Mouse (Mus musculus) lung, embryonic 15.5 days (tissue): ENCODE measurements around the gene Chgb. TPM values are rescaled to one million over a fixed set of nuclear protein-coding genes. Genes with fewer than 3 reads are reported as not detected.

Experiments
- ATAC-seq: fragments of 200-750 bp; cut with Nextera tagmentation; 2 replicates; pipeline ENCODE4 v1.8.0; 2017; ENCODE audit warnings: moderate number of reproducible peaks, borderline replicate concordance; ENCODE audit not compliant: low FRiP score, low TSS enrichment; ENCODE audit errors: extremely low read depth
- H3K27ac ChIP-seq: fragments of 300-500 bp; sonication (generic); 2 replicates; pipeline ENCODE4 v1.5.1; 2015; ENCODE audit warnings: moderate library complexity, mild to moderate bottlenecking, inconsistent platforms
- H3K27me3 ChIP-seq: fragments of 300-500 bp; sonication (generic); 2 replicates; pipeline ENCODE4 v1.6.1; 2015; ENCODE audit warnings: inconsistent platforms
- H3K36me3 ChIP-seq: fragments of 300-500 bp; sonication (generic); 2 replicates; pipeline ENCODE4 v1.6.1; 2015; ENCODE audit warnings: inconsistent platforms
- H3K4me1 ChIP-seq: fragments of 300-500 bp; sonication (generic); 2 replicates; pipeline ENCODE4 v1.6.1; 2015; ENCODE audit warnings: inconsistent platforms
- H3K4me2 ChIP-seq: fragments of 300-500 bp; sonication (generic); 2 replicates; pipeline ENCODE4 v1.6.1; 2015; ENCODE audit warnings: inconsistent platforms, mild to moderate bottlenecking, moderate library complexity
- H3K4me3 ChIP-seq: fragments of 300-500 bp; sonication (generic); 2 replicates; pipeline ENCODE4 v1.5.1; 2015; ENCODE audit warnings: mild to moderate bottlenecking, inconsistent platforms
- H3K9ac ChIP-seq: fragments of 300-500 bp; sonication (generic); 2 replicates; pipeline ENCODE4 v1.6.1; 2015; ENCODE audit warnings: inconsistent platforms
- H3K9me3 ChIP-seq: fragments of 300-500 bp; sonication (generic); 2 replicates; pipeline ENCODE4 v1.6.1; 2016; ENCODE audit warnings: inconsistent platforms
- WGBS: fragments of 180-500 bp; shearing (Covaris S2); methylation state at CpG from one replicate; pipeline ENCODE4 v1.1.7; 2015; 5-methylcytosine and 5-hydroxymethylcytosine counted together
- polyA plus RNA-seq: library from polyadenylated mRNA; unstranded; fragments of >200 nt; fragmentation: Nextera tagmentation; extraction: Ambion mirVana; gene quantifications from 2 replicates; pipeline ENCODE4 v1.2.1, GENCODE M21; 2015

The Chgb gene
- polyA plus RNA-seq, 1 experiment from 2014 or later = 1.4 TPM

DNA sequence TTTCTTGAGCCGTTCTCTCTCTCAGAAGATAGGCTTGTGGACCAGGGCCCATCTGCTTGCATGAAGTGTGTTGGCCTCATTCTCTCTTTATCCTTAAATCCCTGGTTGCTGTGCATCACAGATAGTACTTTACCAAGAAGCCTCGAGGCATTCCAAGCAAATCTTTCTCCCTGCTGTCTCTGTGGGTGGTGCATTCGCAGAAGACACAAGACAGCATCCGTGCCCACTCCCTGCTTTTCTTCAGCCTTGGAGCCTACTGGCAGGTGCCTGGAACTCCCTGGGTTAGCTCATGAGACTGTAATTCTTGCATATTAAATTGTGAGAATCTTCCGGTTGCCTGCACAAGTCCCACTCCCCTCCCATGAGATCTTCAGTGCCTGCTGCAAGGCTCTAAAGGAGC lies 23.2 kb upstream of the Chgb start:
- Histone ChIP-seq H3K9ac (no peak overlapping the region), H3K4me3 (no peak overlapping the region), H3K27me3 (no peaks in the 10 kb centered on the region), H3K27ac (no peak overlapping the region), H3K9me3 (no peaks in the 10 kb centered on the region), H3K36me3 (no peaks in the 10 kb centered on the region), H3K4me2 (no peak overlapping the region), H3K4me1 (no peaks in the 10 kb centered on the region)
- no peak for ATAC-seq
- WGBS = 78% methylated on average over 5 of the region's 5 CpGs

DNA sequence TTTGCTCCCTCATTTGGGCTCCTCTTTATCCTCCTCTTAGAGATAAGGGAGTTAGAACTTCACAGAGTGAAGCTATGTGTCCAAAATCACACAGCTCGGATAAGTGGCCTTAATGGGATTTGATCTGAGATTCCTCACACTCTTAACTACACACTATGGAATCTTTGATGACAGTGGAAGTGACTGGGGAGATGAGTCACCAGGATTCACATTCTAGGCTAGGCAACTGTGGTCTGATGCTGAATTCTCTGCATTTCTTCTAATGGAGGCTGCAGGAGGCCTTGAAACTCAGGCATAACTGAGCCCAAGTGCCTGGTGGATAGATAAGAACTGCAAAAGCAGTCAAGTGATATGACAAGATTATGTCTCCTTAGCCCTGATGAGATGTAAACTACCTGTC lies 10.3 kb upstream of the Chgb start:
- no peaks in the 10 kb centered on the region for H3K36me3 ChIP-seq
- H3K4me1 ChIP-seq = no peaks in the 10 kb centered on the region
- no peak for ATAC-seq
- H3K4me2 ChIP-seq = no peak overlapping the region
- H3K9ac ChIP-seq = no peak overlapping the region
- H3K9me3 ChIP-seq = no peaks in the 10 kb centered on the region
- H3K27me3 ChIP-seq = no peaks in the 10 kb centered on the region
- 28% methylated on average over 1 of the region's 1 CpGs for WGBS
- no peak overlapping the region for H3K27ac ChIP-seq
- H3K4me3 ChIP-seq = no peak overlapping the region

DNA sequence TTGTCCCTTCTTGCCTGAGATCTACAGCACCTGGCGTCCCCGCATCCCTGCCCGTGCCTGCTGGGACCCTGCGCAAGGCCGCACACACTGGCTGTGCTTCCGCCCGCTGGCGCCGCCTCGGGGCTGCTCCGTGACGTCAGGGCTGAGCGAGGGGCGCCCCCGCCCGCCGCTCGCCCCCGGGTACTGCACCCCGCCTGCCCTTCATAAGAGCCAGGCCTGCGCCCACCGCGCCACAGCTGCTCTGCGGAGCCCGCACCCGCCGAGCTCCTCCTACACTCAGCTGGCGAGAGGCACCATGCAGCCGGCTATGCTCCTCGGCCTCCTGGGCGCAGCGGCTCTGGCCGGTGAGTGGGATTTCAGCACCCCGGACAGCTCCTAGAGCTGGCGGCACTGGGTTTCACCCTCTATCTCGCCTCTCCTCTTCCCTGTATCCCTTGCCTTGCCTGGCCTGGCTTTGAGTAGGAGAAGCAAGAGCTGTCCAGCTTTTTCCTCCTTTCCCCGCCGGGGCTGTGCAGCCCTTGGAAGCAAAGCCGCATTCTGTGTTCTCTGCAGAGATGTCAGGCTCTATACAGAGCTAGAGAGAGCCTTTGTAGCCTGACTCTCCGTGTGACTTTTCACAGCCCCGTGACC lies 476 bp downstream of the Chgb start:
- WGBS = under 1% methylated on average over 40 of the region's 41 CpGs
- no peak overlapping the region for H3K27ac ChIP-seq
- H3K36me3 ChIP-seq = no peaks in the 10 kb centered on the region
- H3K9me3 ChIP-seq = no peaks in the 10 kb centered on the region
- H3K4me1 ChIP-seq = peaks cover 5% of the 10 kb centered on the region
- no peak overlapping the region for H3K9ac ChIP-seq
- peaks cover 7% of the 10 kb centered on the region for H3K27me3 ChIP-seq
- peak overlapping the region; percentile 37 for H3K4me3 ChIP-seq
- peak; percentile 98 for ATAC-seq
- peak overlapping the region; percentile 73 for H3K4me2 ChIP-seq

DNA sequence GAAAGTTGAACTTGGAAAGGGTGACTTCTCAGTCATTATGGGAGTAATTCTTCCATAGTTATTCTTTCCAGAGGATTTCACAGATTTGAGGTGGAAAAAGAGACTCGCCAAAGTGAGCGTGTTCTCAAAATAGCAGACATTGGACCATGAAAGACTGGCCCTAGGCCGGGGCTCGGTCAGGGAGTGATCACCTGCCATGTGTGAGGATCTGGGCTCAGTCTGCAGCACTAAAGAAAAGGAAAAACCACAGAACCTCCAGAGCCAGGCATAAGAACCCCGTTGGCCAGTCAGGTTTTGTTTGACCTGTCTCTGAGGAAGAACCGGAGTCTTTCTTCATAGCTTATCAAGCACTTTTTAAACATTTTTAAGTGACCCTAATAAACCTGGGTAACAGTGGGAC lies 3.0 kb downstream of the Chgb start:
- Histone ChIP-seq H3K36me3 (no peaks in the 10 kb centered on the region), H3K4me2 (no peak overlapping the region), H3K27ac (no peak overlapping the region), H3K9me3 (no peaks in the 10 kb centered on the region), H3K27me3 (peaks cover 7% of the 10 kb centered on the region), H3K9ac (no peak overlapping the region), H3K4me3 (no peak overlapping the region), H3K4me1 (peaks cover 5% of the 10 kb centered on the region)
- 73% methylated on average over 6 of the region's 6 CpGs for WGBS
- ATAC-seq = no peak

DNA sequence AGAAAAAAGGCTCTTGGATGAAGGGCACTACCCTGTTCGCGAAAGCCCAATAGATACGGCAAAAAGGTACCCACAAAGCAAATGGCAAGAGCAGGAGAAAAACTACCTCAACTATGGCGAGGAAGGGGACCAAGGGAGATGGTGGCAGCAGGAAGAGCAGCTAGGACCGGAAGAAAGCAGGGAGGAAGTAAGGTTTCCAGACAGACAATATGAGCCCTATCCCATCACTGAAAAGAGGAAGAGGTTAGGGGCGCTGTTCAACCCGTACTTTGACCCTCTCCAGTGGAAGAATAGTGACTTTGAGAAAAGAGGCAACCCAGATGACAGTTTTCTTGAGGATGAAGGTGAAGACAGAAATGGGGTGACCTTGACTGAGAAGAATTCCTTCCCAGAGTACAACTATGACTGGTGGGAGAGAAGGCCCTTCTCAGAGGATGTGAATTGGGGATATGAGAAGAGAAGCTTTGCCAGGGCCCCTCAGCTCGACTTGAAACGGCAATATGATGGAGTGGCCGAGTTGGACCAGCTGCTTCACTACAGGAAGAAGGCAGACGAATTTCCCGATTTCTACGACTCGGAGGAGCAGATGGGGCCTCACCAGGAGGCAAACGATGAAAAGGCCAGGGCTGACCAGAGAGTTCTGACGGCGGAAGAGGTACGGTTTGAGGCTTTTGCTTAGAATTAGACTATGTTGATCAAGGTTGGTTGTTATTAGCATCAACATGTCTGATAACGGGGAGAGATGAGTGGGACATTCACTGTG lies 12.5 kb downstream of the Chgb start:
- no peaks in the 10 kb centered on the region for H3K36me3 ChIP-seq
- no peak overlapping the region for H3K9ac ChIP-seq
- WGBS = 76% methylated on average over 19 of the region's 19 CpGs
- H3K4me3 ChIP-seq = no peak overlapping the region
- H3K27me3 ChIP-seq = no peaks in the 10 kb centered on the region
- no peak overlapping the region for H3K27ac ChIP-seq
- no peaks in the 10 kb centered on the region for H3K9me3 ChIP-seq
- ATAC-seq = no peak
- H3K4me1 ChIP-seq = no peaks in the 10 kb centered on the region
- H3K4me2 ChIP-seq = no peak overlapping the region

DNA sequence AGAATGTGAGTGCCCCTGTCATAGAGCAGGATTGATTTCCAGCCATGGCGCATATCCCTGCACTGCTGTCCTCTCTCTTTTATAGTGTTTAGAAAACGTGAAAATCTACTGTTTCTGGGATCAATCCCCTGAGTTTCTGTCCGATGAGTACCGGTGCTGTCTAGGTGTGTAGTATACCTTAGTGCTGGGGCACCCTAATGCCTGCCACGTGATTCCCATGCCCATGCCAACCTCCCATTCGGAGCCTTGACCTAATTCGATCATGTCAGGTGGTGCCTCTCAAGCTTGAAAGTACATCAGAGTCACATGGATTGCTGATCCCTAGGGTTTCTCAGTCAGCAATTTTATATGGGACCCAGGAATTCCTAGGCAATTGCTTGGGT lies 13.1 kb downstream of the Chgb start:
- no peak for ATAC-seq
- no peak overlapping the region for H3K4me3 ChIP-seq

DNA sequence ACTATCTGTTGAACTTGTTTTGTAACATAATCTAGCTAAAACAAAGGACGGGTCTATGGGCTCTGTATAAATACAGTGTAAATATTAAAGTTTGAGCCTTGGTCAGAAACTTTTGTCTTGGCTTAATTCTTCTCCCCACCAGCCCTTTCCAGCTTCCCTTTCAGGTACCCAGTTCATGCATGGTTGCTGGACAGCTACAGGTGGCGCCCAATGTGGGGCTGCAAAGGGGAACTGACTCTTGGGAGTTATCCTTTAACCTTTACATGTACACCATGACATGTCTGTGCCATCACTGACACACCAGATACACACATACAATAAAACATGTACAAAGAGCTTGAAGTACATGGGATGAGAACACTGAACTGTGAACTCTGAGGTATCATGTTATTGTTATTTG lies 21.9 kb downstream of the Chgb start:
- H3K27me3 ChIP-seq = no peaks in the 10 kb centered on the region
- no peak overlapping the region for H3K4me2 ChIP-seq
- H3K9ac ChIP-seq = no peak overlapping the region
- H3K27ac ChIP-seq = no peak overlapping the region
- peaks cover 42% of the 10 kb centered on the region for H3K36me3 ChIP-seq
- H3K9me3 ChIP-seq = no peaks in the 10 kb centered on the region
- H3K4me1 ChIP-seq = no peaks in the 10 kb centered on the region
- no peak for ATAC-seq
- 82% methylated on average over 2 of the region's 2 CpGs for WGBS
- H3K4me3 ChIP-seq = no peak overlapping the region

More for the DNA sequence above, 13.1 kb downstream of the Chgb start:
- H3K9ac ChIP-seq = no peak overlapping the region
- no peak overlapping the region for H3K4me2 ChIP-seq
- H3K27me3 ChIP-seq = no peaks in the 10 kb centered on the region
- H3K4me1 ChIP-seq = no peaks in the 10 kb centered on the region
- no peaks in the 10 kb centered on the region for H3K36me3 ChIP-seq
- H3K9me3 ChIP-seq = no peaks in the 10 kb centered on the region
- no peak overlapping the region for H3K27ac ChIP-seq
- WGBS = 82% methylated on average over 7 of the region's 7 CpGs

DNA sequence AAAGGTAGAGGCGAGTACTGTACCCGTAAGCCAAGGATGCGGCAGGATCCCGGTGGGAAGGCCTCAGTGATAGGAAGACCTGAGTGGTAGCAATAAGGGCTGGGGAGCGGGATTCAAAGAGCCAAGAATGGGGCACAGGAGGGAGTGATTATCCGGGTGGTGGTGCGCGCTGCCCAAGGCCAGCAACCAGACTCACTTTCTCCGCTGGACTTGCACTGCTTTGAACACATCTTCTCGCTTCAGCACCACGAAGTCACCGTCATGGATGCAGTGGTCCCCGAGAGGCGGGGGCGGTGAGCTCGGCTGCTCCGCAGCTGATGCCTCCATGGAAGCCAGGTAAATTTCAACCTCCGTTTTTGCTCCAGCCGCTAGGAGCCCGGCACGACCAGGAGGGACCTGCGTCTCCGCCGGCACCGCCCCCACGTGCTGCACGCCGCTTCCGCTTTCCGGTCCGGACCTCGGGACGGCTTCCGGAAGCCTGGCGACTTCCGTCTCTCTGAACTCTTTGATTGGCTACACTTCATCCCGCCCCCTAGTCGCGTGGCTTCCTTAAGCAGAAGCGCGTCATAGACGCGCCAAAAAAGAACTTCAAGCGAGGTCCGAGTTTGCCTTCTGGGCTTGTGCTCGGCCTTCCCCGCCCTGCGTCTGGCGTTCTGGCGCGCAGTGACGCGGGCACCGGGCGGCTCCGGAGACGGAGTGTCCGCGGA lies 34.7 kb downstream of the Chgb start, which contains the start of the genes Trmt6 and Mcm8:
Trmt6 (minus strand) TSS at position 448 of the 707 bp plus-strand sequence.
Mcm8 (plus strand) TSS at position 534 of the 707 bp plus-strand sequence.
- Histone ChIP-seq H3K4me2 (peak within 1 kb of the TSS; percentile 76), H3K9ac (peak within 1 kb of the TSS; percentile 80), H3K4me1 (peaks cover 18% of the 10 kb centered on the region), H3K27me3 (no peaks in the 10 kb centered on the region), H3K27ac (peak within 1 kb of the TSS; percentile 80), H3K36me3 (peaks cover 9% of the 10 kb centered on the region), H3K9me3 (no peaks in the 10 kb centered on the region), H3K4me3 (peak within 1 kb of the TSS; percentile 86)
- ATAC-seq = peak; percentile 100
- WGBS = under 1% methylated on average over 59 of the region's 59 CpGs

DNA sequence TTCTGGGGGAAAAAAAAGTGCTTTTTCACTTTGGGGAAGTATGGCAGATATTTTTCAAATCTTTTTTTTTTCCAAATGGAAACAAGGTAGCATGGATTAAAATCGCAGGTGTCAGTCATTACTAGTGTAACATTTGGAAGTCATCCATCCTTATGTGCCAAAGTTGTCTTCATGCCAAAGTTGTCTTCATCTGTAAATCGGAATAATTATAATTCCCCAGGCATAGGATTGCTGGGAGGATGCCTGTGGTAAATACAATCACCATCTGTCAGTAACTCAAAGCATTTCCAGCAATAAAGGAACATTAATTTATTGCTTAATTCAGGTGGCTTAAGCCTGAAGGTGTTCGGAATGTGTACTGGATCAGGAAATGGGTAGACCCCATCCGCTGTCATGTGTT lies 60.0 kb downstream of the Chgb start:
- Histone ChIP-seq H3K4me3 (no peak overlapping the region), H3K36me3 (peaks cover 29% of the 10 kb centered on the region; the same call in 1 of the 2 replicates), H3K9ac (no peak overlapping the region), H3K4me2 (no peak overlapping the region), H3K27me3 (no peaks in the 10 kb centered on the region), H3K4me1 (no peaks in the 10 kb centered on the region), H3K27ac (no peak overlapping the region), H3K9me3 (no peaks in the 10 kb centered on the region)
- no peak for ATAC-seq
- WGBS = 96% methylated on average over 4 of the region's 4 CpGs

Other genes with a start within 250 kb of the Chgb start
- 29.9 and 30.1 TPM in 2 replicates for gene Gpcpd1, start 193.5 kb upstream of the Chgb start, polyA plus RNA-seq
- 14.2 and 14.6 TPM in 2 replicates for gene Shld1, start 94.3 kb upstream of the Chgb start, polyA plus RNA-seq
- 24.6 and 26.4 TPM in 2 replicates for gene Trmt6, start 34.8 kb downstream of the Chgb start, polyA plus RNA-seq
- 15.3 and 16.7 TPM in 2 replicates for gene Mcm8, start 34.9 kb downstream of the Chgb start, polyA plus RNA-seq
- 22.6 and 23.0 TPM in 2 replicates for gene Crls1, start 65.4 kb downstream of the Chgb start, polyA plus RNA-seq
- 5.1 and 6.8 TPM in 2 replicates for gene Lrrn4, start 99.6 kb downstream of the Chgb start, polyA plus RNA-seq
- gene Fermt1, start 164.6 kb downstream of the Chgb start, polyA plus RNA-seq = 5.3 and 5.7 TPM in 2 replicates